Mouse (Mus musculus): ENCODE results near the gene Pcolce. TPM values are rescaled to one million over a fixed set of nuclear protein-coding genes. Genes with fewer than 3 reads are reported as not detected.
A peak's percentile ranks its signal among the peaks of the same experiment; 100 is the strongest.

Gene Pcolce
- polyA plus RNA-seq, 1 experiment from 2014 or later, result 86.6 TPM

DNA sequence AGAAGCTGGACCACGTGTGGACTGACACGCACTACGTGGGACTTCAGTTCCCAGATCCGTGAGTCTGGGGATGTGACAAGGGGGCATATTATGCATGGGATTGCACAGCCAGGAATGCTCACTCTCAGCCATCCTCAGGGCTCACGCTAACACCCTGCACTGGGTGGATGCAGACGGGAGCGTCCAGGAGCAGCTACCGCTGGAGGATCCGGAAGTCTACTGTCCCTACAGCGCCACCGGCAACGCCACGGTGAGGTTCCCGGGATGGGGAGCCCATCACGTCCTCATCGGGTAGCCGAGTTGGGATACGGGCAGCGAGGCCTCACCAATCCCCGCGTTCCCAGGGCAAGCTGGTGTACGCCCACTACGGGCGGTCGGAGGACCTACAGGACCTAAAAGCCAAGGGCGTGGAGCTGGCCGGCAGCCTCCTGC is 39.1 kb downstream of the Pcolce start:
- Histone ChIP-seq H3K4me2 (replicated peaks; ENCODE audit: low read depth, low read length) (no peak overlapping the region), H3K9ac (replicated peaks; ENCODE audit: low read depth) (no peak overlapping the region), H3K4me3 (ENCODE audit: low read depth, low read length) (no peak overlapping the region), H3K9me3 (ENCODE audit: low read length) (no peaks in the 10 kb centered on the region), H3K27me3 (replicated peaks; ENCODE audit: insufficient read depth, low read length) (no peaks in the 10 kb centered on the region), H3K4me1 (ENCODE audit: insufficient read depth, low read depth, low read length) (0 out of 2 replicates have a peak, but pooled peaks cover 3% of the 10 kb centered on the region), H3K36me3 (ENCODE audit: insufficient read depth, low read length) (no peaks in the 10 kb centered on the region), H3K27ac (ENCODE audit: low read length) (no peak overlapping the region)
- WGBS, result 8% methylated on average over 27 of the region's 27 CpGs
- DNase-seq (ENCODE audit: low spot score) (peak; percentile 24), ATAC-seq (no peak)
- TF ChIP-seq EP300 (IDR thresholded peaks at IDR 0.05) (no peak), CTCF (IDR thresholded peaks at IDR 0.05) (peak; percentile 48)

DNA sequence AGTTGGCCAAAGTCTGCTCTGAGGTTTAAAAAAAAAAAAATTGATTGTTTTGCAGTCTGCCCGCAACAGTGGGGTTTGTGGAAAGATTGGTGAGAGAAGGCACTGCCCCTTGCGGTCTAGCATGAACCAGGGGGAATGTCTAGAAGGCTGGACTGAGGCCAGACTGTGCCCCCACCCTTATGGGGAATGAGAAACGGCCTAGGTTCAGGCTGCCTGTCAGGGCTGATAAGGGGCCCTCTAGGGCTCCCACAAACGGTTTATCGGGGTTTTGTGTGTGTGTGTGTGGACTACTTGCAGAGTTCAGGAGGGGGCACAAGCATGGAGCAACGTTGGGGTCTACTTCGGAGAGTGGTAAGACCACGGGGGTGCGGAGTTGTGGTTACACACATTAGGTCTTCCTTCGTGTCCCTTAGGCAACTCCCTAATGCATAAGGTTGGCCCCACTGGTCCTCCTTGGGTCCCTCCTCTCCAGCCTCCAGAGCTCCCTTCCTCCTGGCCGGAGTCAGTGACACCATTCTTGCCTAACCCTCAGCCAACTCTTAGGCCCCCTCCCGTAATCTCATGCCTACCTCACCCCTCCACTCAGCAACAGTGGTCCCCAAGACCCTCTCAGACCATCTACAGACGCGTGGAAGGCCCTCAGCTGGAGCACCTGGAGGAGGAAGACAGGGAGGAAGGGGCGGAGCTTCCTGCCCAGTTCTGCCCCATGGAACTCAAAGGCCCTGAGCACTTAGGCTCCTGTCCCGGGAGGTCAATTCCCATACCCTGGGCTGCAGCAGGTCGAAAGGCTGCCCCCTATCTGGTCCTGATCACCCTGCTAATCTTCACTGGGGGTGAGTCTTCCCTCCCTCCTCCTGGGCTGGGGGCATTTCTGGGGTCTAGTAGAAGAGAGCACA is 42.6 kb downstream of the Pcolce start:
- ATAC-seq, result no peak

DNA sequence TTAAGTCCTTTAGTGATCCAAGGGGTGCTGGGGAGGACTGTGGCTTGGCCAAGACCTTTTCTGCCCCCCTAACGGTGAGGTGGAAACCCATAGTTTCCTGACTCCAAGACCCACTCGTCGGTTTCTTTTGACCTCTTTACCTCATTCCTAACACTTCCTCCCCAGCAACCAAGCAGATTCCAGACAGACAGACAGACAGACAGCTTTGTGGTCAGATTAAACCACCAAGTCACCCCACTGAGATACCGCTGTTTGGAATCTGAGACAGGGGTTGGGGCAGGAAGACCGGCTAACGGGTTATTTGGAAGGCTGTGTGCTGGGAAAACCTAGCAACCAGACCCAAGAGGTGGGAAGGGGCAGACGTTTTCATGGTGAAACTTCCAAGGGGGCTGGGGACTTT is 43.4 kb downstream of the Pcolce start:
- Histone ChIP-seq H3K4me1 (ENCODE audit: insufficient read depth, low read depth, low read length) (0 out of 2 replicates have a peak, but pooled peaks cover 3% of the 10 kb centered on the region), H3K4me3 (ENCODE audit: low read depth, low read length) (no peak overlapping the region), H3K27me3 (replicated peaks; ENCODE audit: insufficient read depth, low read length) (no peaks in the 10 kb centered on the region), H3K9ac (replicated peaks; ENCODE audit: low read depth) (no peak overlapping the region), H3K36me3 (ENCODE audit: insufficient read depth, low read length) (no peaks in the 10 kb centered on the region), H3K9me3 (ENCODE audit: low read length) (no peaks in the 10 kb centered on the region), H3K4me2 (replicated peaks; ENCODE audit: low read depth, low read length) (0 out of 2 replicates have a peak overlapping the region, but pooled peaks have one; percentile 25), H3K27ac (ENCODE audit: low read length) (no peak overlapping the region)
- ATAC-seq (no peak), DNase-seq (ENCODE audit: low spot score) (no peak)
- 37% methylated on average over 7 of the region's 7 CpGs for WGBS
- TF ChIP-seq CTCF (IDR thresholded peaks at IDR 0.05) (no peak), EP300 (IDR thresholded peaks at IDR 0.05) (no peak)

More for the DNA sequence above, 42.6 kb downstream of the Pcolce start:
- TF ChIP-seq CTCF (IDR thresholded peaks at IDR 0.05) (no peak), EP300 (IDR thresholded peaks at IDR 0.05) (no peak)
- Histone ChIP-seq H3K27me3 (replicated peaks; ENCODE audit: insufficient read depth, low read length) (no peaks in the 10 kb centered on the region), H3K4me3 (ENCODE audit: low read depth, low read length) (no peak overlapping the region), H3K27ac (ENCODE audit: low read length) (no peak overlapping the region), H3K4me1 (ENCODE audit: insufficient read depth, low read depth, low read length) (0 out of 2 replicates have a peak, but pooled peaks cover 3% of the 10 kb centered on the region), H3K9ac (replicated peaks; ENCODE audit: low read depth) (no peak overlapping the region), H3K4me2 (replicated peaks; ENCODE audit: low read depth, low read length) (no peak overlapping the region), H3K9me3 (ENCODE audit: low read length) (no peaks in the 10 kb centered on the region), H3K36me3 (ENCODE audit: insufficient read depth, low read length) (no peaks in the 10 kb centered on the region)
- WGBS, result 73% methylated on average over 16 of the region's 17 CpGs
- DNase-seq (ENCODE audit: low spot score), result no peak

DNA sequence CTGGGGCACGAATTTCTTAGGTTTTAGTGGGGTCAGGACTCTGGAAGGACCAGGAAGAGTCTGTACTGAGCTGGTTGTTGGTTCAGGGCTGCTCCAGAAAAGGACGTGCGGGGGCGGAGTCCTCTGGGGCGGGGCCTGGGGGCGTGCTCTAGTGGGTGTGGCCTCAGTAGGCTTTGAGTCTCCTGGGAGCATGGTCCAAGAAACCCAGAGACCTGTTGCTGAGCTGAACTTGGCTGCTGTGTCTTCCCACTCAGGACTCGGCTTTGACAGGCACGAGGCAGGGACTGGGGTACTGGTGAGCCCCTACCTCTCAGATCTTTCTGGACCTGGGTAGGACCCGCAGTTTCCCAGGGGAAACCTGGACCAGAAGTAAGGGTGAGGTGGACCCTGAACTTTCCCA is 43.9 kb downstream of the Pcolce start, which contains the start of gene Tfr2:
Gene Tfr2, plus strand, starts transcription at position 176 of the 400 bp plus-strand sequence.
- Histone ChIP-seq H3K9me3 (ENCODE audit: low read length) (no peaks in the 10 kb centered on the region), H3K36me3 (ENCODE audit: insufficient read depth, low read length) (no peaks in the 10 kb centered on the region), H3K27ac (ENCODE audit: low read length) (no peak within 1 kb of the TSS), H3K4me3 (ENCODE audit: low read depth, low read length) (no peak within 1 kb of the TSS), H3K27me3 (replicated peaks; ENCODE audit: insufficient read depth, low read length) (no peaks in the 10 kb centered on the region), H3K4me1 (ENCODE audit: insufficient read depth, low read depth, low read length) (0 out of 2 replicates have a peak, but pooled peaks cover 3% of the 10 kb centered on the region), H3K4me2 (replicated peaks; ENCODE audit: low read depth, low read length) (peak within 1 kb of the TSS; percentile 25), H3K9ac (replicated peaks; ENCODE audit: low read depth) (no peak within 1 kb of the TSS)
- 24% methylated on average over 9 of the region's 9 CpGs for WGBS
- peak; percentile 64 for DNase-seq (ENCODE audit: low spot score)
- TF ChIP-seq CTCF (IDR thresholded peaks at IDR 0.05), result no peak
- no peak for TF ChIP-seq EP300 (IDR thresholded peaks at IDR 0.05)
- ATAC-seq, result peak; percentile 84

DNA sequence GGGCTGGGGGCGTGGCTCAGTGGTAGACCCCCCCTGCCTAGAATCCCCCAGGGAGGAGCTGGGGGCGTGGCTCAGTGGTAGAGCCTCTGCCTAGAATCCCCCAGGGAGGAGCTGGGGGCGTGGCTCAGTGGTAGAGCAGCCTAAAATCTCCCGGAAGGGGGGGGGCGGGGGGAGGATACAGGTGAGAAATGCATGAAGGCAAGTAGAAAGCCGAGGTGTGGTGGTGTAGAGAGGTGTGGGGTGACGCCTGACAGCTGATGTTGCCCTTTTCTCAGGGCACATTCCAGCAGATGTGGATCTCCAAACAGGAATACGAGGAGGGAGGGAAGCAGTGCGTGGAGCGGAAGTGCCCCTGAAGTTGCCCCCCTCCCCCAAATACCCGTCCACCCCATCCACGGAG is 44.6 kb downstream of the Pcolce start:
- Histone ChIP-seq H3K9me3 (ENCODE audit: low read length) (no peaks in the 10 kb centered on the region), H3K4me3 (ENCODE audit: low read depth, low read length) (no peak overlapping the region), H3K4me1 (ENCODE audit: insufficient read depth, low read depth, low read length) (0 out of 2 replicates have a peak, but pooled peaks cover 3% of the 10 kb centered on the region), H3K36me3 (ENCODE audit: insufficient read depth, low read length) (no peaks in the 10 kb centered on the region), H3K27me3 (replicated peaks; ENCODE audit: insufficient read depth, low read length) (no peaks in the 10 kb centered on the region), H3K4me2 (replicated peaks; ENCODE audit: low read depth, low read length) (no peak overlapping the region), H3K27ac (ENCODE audit: low read length) (no peak overlapping the region), H3K9ac (replicated peaks; ENCODE audit: low read depth) (no peak overlapping the region)
- WGBS, result 57% methylated on average over 12 of the region's 12 CpGs
- TF ChIP-seq EP300 (IDR thresholded peaks at IDR 0.05) (no peak), CTCF (IDR thresholded peaks at IDR 0.05) (no peak)
- ATAC-seq (no peak), DNase-seq (ENCODE audit: low spot score) (no peak)

DNA sequence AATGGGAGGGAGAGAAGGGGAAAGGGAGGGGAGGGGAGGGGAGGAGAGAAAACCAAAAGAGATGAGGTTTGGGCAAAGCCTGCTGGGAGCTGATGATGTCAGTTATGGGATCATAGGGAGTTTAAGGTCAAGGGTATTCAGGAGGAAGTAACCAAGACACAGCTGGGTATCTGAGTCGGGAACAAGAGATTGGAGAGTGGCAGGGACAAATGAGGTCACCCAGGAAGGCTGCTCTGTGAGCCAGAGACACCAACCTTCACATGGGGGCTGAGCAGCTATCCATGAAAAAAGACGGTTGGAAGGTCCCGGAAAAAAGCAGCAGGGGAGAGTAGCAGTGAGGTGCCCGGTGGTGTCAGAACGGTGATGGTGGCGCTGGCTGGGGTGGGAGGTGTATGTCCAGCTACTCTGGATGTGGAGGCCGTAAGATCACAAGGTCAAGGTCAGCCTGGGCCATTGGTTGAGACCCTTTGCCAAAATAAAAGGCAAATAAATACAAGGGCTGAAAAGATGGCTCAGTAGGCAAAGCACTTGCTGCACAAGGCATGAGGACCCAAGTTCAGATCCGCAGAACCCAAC is 45.3 kb downstream of the Pcolce start:
- Histone ChIP-seq H3K27ac (ENCODE audit: low read length) (no peak overlapping the region), H3K27me3 (replicated peaks; ENCODE audit: insufficient read depth, low read length) (no peaks in the 10 kb centered on the region), H3K36me3 (ENCODE audit: insufficient read depth, low read length) (no peaks in the 10 kb centered on the region), H3K9ac (replicated peaks; ENCODE audit: low read depth) (no peak overlapping the region), H3K4me1 (ENCODE audit: insufficient read depth, low read depth, low read length) (0 out of 2 replicates have a peak, but pooled peaks cover 3% of the 10 kb centered on the region), H3K9me3 (ENCODE audit: low read length) (no peaks in the 10 kb centered on the region), H3K4me3 (ENCODE audit: low read depth, low read length) (no peak overlapping the region), H3K4me2 (replicated peaks; ENCODE audit: low read depth, low read length) (no peak overlapping the region)
- WGBS, result 76% methylated on average over 8 of the region's 8 CpGs
- ATAC-seq (no peak), DNase-seq (ENCODE audit: low spot score) (no peak)
- TF ChIP-seq EP300 (IDR thresholded peaks at IDR 0.05) (no peak), CTCF (IDR thresholded peaks at IDR 0.05) (no peak)

All from lung, postnatal 0 days (tissue).